Comparison of ENCODE assay signal across 14 mouse cellular contexts in the genomic region with DNA sequence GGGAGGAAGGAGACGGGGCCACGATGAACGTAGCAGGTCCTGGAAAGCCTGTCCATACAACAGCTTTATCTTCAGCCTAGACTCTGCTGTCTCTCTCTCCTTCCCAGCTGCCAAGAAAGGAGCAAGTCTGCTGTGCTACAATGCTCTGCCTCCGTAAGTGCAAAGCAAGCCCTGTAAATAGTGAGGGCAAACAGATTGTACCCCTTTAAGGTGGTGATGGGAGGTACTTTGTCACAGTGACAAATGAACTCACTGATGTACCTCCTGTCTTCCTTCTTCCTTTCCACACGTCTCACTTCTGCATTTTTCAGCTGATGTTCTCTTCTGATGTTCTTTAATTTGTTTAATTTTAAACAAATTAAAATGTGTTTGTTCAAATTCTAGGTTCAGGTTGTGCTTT. TPM values are rescaled to one million over a fixed set of nuclear protein-coding genes. Genes with fewer than 3 reads are reported as not detected.
DNase-seq lines count a peak whose midpoint lies in the region; ATAC-seq and TF ChIP-seq lines count a peak whose summit lies in the region.
"Had no signal": no experiment of that assay in that cellular context is flagged by ENCODE, and none has a peak within 500 bp of the region (broad histone marks: within the 10 kb centered on the region; RNA-seq: fewer than 3 reads in every experiment).

No protein-coding gene starts in this region.

- TF ChIP-seq EP300 in stomach, postnatal 0 days (optimal IDR thresholded peaks at IDR 0.05) = no peak

- peak overlapping the region; percentile 18; the same call in 1 of the 2 replicates for H3K4me2 ChIP-seq in heart, embryonic 15.5 days
- no peak overlapping the region for H3K4me2 ChIP-seq in stomach, embryonic 15.5 days
- H3K4me2 ChIP-seq in stomach, postnatal 0 days (replicated peaks; ENCODE audit: low read depth) = no peak overlapping the region
- H3K4me2 ChIP-seq in forebrain, embryonic 15.5 days (replicated peaks) = no peak overlapping the region
- H3K4me2 ChIP-seq: liver, embryonic 13.5 days had no signal

- no peak for TF ChIP-seq CTCF in stomach, postnatal 0 days (IDR thresholded peaks at IDR 0.05; ENCODE audit: low read depth)

- 34% methylated on average over 5 of the region's 5 CpGs for WGBS in heart, embryonic 15.5 days
- WGBS in stomach, embryonic 15.5 days = 31% methylated on average over 5 of the region's 5 CpGs
- 29% methylated on average over 5 of the region's 5 CpGs for WGBS in stomach, postnatal 0 days
- 72% methylated on average over 5 of the region's 5 CpGs for WGBS in forebrain, embryonic 15.5 days

- 0 out of 2 replicates have a peak, but pooled peaks cover 4% of the 10 kb centered on the region for H3K9me3 ChIP-seq in heart, embryonic 15.5 days (replicated peaks)
- no peaks in the 10 kb centered on the region for H3K9me3 ChIP-seq in stomach, embryonic 15.5 days
- no peaks in the 10 kb centered on the region for H3K9me3 ChIP-seq in stomach, postnatal 0 days (ENCODE audit: control insufficient read depth, low read length)
- no peaks in the 10 kb centered on the region for H3K9me3 ChIP-seq in forebrain, embryonic 15.5 days

- H3K27me3 ChIP-seq in heart, embryonic 15.5 days = no peaks in the 10 kb centered on the region
- no peaks in the 10 kb centered on the region for H3K27me3 ChIP-seq in stomach, embryonic 15.5 days (replicated peaks)
- no peaks in the 10 kb centered on the region for H3K27me3 ChIP-seq in stomach, postnatal 0 days (ENCODE audit: control insufficient read depth, insufficient read depth, low read length)
- H3K27me3 ChIP-seq in forebrain, embryonic 15.5 days = no peaks in the 10 kb centered on the region
- H3K27me3 ChIP-seq: CH12.LX; liver, embryonic 13.5 days had no signal

- no peak overlapping the region for H3K27ac ChIP-seq in heart, embryonic 15.5 days
- peak overlapping the region; percentile 41; the same call in 1 of the 2 replicates for H3K27ac ChIP-seq in stomach, embryonic 15.5 days
- no peak overlapping the region for H3K27ac ChIP-seq in stomach, postnatal 0 days (replicated peaks)
- H3K27ac ChIP-seq in forebrain, embryonic 15.5 days (replicated peaks) = no peak overlapping the region
- H3K27ac ChIP-seq: heart, adult 2 months; left cerebral cortex, adult 2 months; liver, embryonic 13.5 days had no signal

- H3K4me3 ChIP-seq in heart, embryonic 15.5 days = no peak overlapping the region
- no peak overlapping the region for H3K4me3 ChIP-seq in stomach, embryonic 15.5 days (replicated peaks)
- no peak overlapping the region for H3K4me3 ChIP-seq in stomach, postnatal 0 days (ENCODE audit: low read depth, low read length)
- H3K4me3 ChIP-seq in forebrain, embryonic 15.5 days = no peak overlapping the region
- H3K4me3 ChIP-seq: heart, adult 2 months; left cerebral cortex, adult 2 months; liver, embryonic 13.5 days; myocyte had no signal

- H3K9ac ChIP-seq in heart, embryonic 15.5 days = no peak overlapping the region
- no peak overlapping the region for H3K9ac ChIP-seq in stomach, embryonic 15.5 days
- no peak overlapping the region for H3K9ac ChIP-seq in stomach, postnatal 0 days (ENCODE audit: low read length)
- no peak overlapping the region for H3K9ac ChIP-seq in forebrain, embryonic 15.5 days (replicated peaks)
- H3K9ac ChIP-seq: liver, embryonic 13.5 days had no signal

- H3K4me1 ChIP-seq in heart, embryonic 15.5 days (replicated peaks) = peaks cover 10% of the 10 kb centered on the region
- 0 out of 2 replicates have a peak, but pooled peaks cover 5% of the 10 kb centered on the region for H3K4me1 ChIP-seq in stomach, embryonic 15.5 days
- no peaks in the 10 kb centered on the region for H3K4me1 ChIP-seq in stomach, postnatal 0 days (replicated peaks; ENCODE audit: control insufficient read depth, insufficient read depth)
- H3K4me1 ChIP-seq in forebrain, embryonic 15.5 days = no peaks in the 10 kb centered on the region

- no peak for DNase-seq in heart, adult 9 months (ENCODE audit: low spot score in 2 of 2)
- DNase-seq in stomach, postnatal 0 days (ENCODE audit: low spot score) = no peak
- DNase-seq: cerebellum, postnatal 36 days; heart, adult 2 months; liver, embryonic 13.5 days; thymus, postnatal 25 days had no signal

- H3K36me3 ChIP-seq in heart, embryonic 15.5 days = no peaks in the 10 kb centered on the region
- H3K36me3 ChIP-seq in stomach, embryonic 15.5 days = no peaks in the 10 kb centered on the region
- no peaks in the 10 kb centered on the region for H3K36me3 ChIP-seq in stomach, postnatal 0 days (ENCODE audit: control insufficient read depth, insufficient read depth, low read length)
- no peaks in the 10 kb centered on the region for H3K36me3 ChIP-seq in forebrain, embryonic 15.5 days
- H3K36me3 ChIP-seq: liver, embryonic 13.5 days had no signal

- ATAC-seq in heart, embryonic 15.5 days (replicated peaks; ENCODE audit: insufficient number of reproducible peaks, insufficient read depth, low FRiP score, low read depth) = no peak
- ATAC-seq in stomach, embryonic 15.5 days (ENCODE audit: insufficient read depth, low FRiP score, low read depth) = no peak
- ATAC-seq in stomach, postnatal 0 days (ENCODE audit: low FRiP score, low TSS enrichment) = no peak
- peak; percentile 87 for ATAC-seq in granulocyte monocyte progenitor cell, adult 5-6 weeks (replicated peaks; ENCODE audit: poor library complexity, severe bottlenecking)
- no peak for ATAC-seq in inflammation-experienced regulatory T-cells, adult 6 months
- ATAC-seq in forebrain, embryonic 15.5 days (replicated peaks) = no peak

RNA-seq across cellular contexts. Expression of gene Cggbp1, which starts 32.1 kb away (rescaled TPM):
- polyA plus RNA-seq in heart, embryonic 15.5 days (2015; fragmentation: Nextera tagmentation; extraction: Ambion mirVana) = 45.2 and 47.8 TPM in 2 replicates
- polyA plus RNA-seq in stomach, embryonic 15.5 days (2015; fragmentation: Nextera tagmentation; extraction: Ambion mirVana) = 66.1 and 66.8 TPM in 2 replicates
- 32.0 and 36.2 TPM in 2 replicates for polyA plus RNA-seq in stomach, postnatal 0 days (2015; fragmentation: Nextera tagmentation; extraction: Ambion mirVana)
- 92.2 and 92.9 TPM in 2 replicates for total RNA-seq in granulocyte monocyte progenitor cell, adult 5-6 weeks (2014; fragmentation: Nextera tagmentation)
- total RNA-seq in granulocyte monocyte progenitor cell, adult 5-6 weeks (2017) = 80.2 and 99.7 TPM in 2 replicates
- polyA plus RNA-seq in inflammation-experienced regulatory T-cells, adult 6 months (2017; shearing (Covaris generic)) = 10 to 100 TPM; 33.5 to 79.9 (median 39.7) TPM
- 78.9 and 84.0 TPM in 2 replicates for polyA plus RNA-seq in forebrain, embryonic 15.5 days (2015; fragmentation: Nextera tagmentation; extraction: Ambion mirVana)

RNA-seq across cellular contexts. Expression of gene Zfp654, which starts 32.4 kb away (rescaled TPM):
- 4.4 and 5.2 TPM in 2 replicates for polyA plus RNA-seq in heart, embryonic 15.5 days (2015; fragmentation: Nextera tagmentation; extraction: Ambion mirVana)
- polyA plus RNA-seq in stomach, embryonic 15.5 days (2015; fragmentation: Nextera tagmentation; extraction: Ambion mirVana) = 5.8 and 6.3 TPM in 2 replicates
- polyA plus RNA-seq in stomach, postnatal 0 days (2015; fragmentation: Nextera tagmentation; extraction: Ambion mirVana) = 2.4 and 2.6 TPM in 2 replicates
- total RNA-seq in granulocyte monocyte progenitor cell, adult 5-6 weeks (2014; fragmentation: Nextera tagmentation) = 11.4 and 13.0 TPM in 2 replicates
- total RNA-seq in granulocyte monocyte progenitor cell, adult 5-6 weeks (2017) = 14.8 and 16.6 TPM in 2 replicates
- polyA plus RNA-seq in inflammation-experienced regulatory T-cells, adult 6 months (2017; shearing (Covaris generic)) = 10 to 100 TPM in 1 of 3 experiments, 1 to 10 TPM in 2; 9.0 to 10.3 (median 9.5) TPM
- polyA plus RNA-seq in forebrain, embryonic 15.5 days (2015; fragmentation: Nextera tagmentation; extraction: Ambion mirVana) = 6.4 and 7.1 TPM in 2 replicates
